In the genomic region with DNA sequence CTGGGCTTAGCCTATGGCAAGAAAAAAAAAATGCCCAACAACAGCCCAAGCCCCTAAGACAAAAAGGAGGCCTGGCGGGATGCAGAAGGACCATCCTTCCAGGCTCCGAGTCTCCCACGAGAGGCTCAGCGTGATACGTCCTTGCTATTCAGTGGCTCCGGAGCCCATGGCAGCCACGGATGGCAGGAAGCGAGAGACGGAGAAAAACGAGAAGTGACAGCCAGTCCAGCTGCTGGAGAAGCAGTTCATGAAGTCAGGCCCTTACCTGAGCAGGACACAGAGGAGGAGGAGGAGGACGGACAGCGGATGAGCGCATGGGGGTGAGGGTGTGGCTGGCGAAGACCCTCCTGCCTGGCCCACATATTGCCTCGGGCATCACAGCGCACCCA, we compare ENCODE assay signal across 10 mouse cellular contexts.
DNase-seq lines count a peak whose midpoint lies in the region; ATAC-seq and TF ChIP-seq lines count a peak whose summit lies in the region.
"Had no signal": no experiment of that assay in that cellular context is flagged by ENCODE, and none has a peak within 500 bp of the region (broad histone marks: within the 10 kb centered on the region; RNA-seq: fewer than 3 reads in every experiment).

No protein-coding gene starts in this region.

- peak overlapping the region; percentile 51 for H3K4me3 ChIP-seq in heart, adult 2 months
- no peak overlapping the region for H3K4me3 ChIP-seq in limb, embryonic 13.5 days
- H3K4me3 ChIP-seq in limb, embryonic 10.5 days = no peak overlapping the region
- H3K4me3 ChIP-seq in ES-Bruce4 (ENCODE audit: low read depth, low read length) = 0 out of 2 replicates have a peak overlapping the region, but pooled peaks have one; percentile 5
- no peak overlapping the region for H3K4me3 ChIP-seq in liver, postnatal 0 days (ENCODE audit: low read depth, low read length)
- H3K4me3 ChIP-seq: limb, embryonic 12.5 days had no signal

- no peaks in the 10 kb centered on the region for H3K9me3 ChIP-seq in limb, embryonic 13.5 days
- H3K9me3 ChIP-seq in limb, embryonic 10.5 days (replicated peaks) = no peaks in the 10 kb centered on the region
- no peaks in the 10 kb centered on the region for H3K9me3 ChIP-seq in ES-Bruce4 (replicated peaks; ENCODE audit: control insufficient read depth, insufficient read depth, low read length, poor library complexity, severe bottlenecking)
- no peaks in the 10 kb centered on the region for H3K9me3 ChIP-seq in liver, postnatal 0 days (ENCODE audit: low read length)
- H3K9me3 ChIP-seq: limb, embryonic 12.5 days had no signal

- no peak for TF ChIP-seq POLR2A in heart, adult 2 months (IDR thresholded peaks at IDR 0.05; ENCODE audit: insufficient read depth, low read depth, low read length)
- no peak for TF ChIP-seq POLR2A in ES-Bruce4 (IDR thresholded peaks at IDR 0.05; ENCODE audit: insufficient read depth, low read length)

- no peak for ATAC-seq in limb, embryonic 13.5 days (ENCODE audit: low FRiP score, low read depth)
- no peak for ATAC-seq in liver, postnatal 0 days
- ATAC-seq: midbrain, embryonic 16.5 days had no signal

- H3K27me3 ChIP-seq in heart, adult 2 months (ENCODE audit: control insufficient read depth, insufficient read depth, low read length) = no peaks in the 10 kb centered on the region
- H3K27me3 ChIP-seq in limb, embryonic 13.5 days = no peaks in the 10 kb centered on the region
- H3K27me3 ChIP-seq in limb, embryonic 10.5 days (ENCODE audit: low read depth, poor library complexity, severe bottlenecking) = no peaks in the 10 kb centered on the region
- no peaks in the 10 kb centered on the region for H3K27me3 ChIP-seq in ES-Bruce4 (ENCODE audit: control insufficient read depth, insufficient read depth, low read length, poor library complexity, severe bottlenecking)
- H3K27me3 ChIP-seq in liver, postnatal 0 days (ENCODE audit: insufficient read depth, low read length) = no peaks in the 10 kb centered on the region
- H3K27me3 ChIP-seq: limb, embryonic 12.5 days had no signal

- intact Hi-C loops in heart, adult 2 months (cut with DNase I) = no loop called here
- intact Hi-C loops in heart, postnatal 14 days (cut with DNase I) = no loop called here

- no peak for TF ChIP-seq EP300 in heart, adult 2 months (IDR thresholded peaks at IDR 0.05; ENCODE audit: insufficient read depth, low read depth, low read length)
- no peak for TF ChIP-seq EP300 in ES-Bruce4 (IDR thresholded peaks at IDR 0.05; ENCODE audit: insufficient read depth, low read depth, low read length)
- no peak for TF ChIP-seq EP300 in liver, postnatal 0 days (IDR thresholded peaks at IDR 0.05; ENCODE audit: low read depth)

- peak overlapping the region; percentile 70 for H3K9ac ChIP-seq in heart, adult 2 months (ENCODE audit: low read depth, low read length)
- peak overlapping the region; percentile 31; the same call in 1 of the 2 replicates for H3K9ac ChIP-seq in limb, embryonic 13.5 days
- no peak overlapping the region for H3K9ac ChIP-seq in ES-Bruce4 (ENCODE audit: low read depth, poor library complexity, severe bottlenecking)
- H3K9ac ChIP-seq in liver, postnatal 0 days (replicated peaks) = no peak overlapping the region

- no peak overlapping the region for H3K4me2 ChIP-seq in limb, embryonic 13.5 days (replicated peaks)
- peak overlapping the region; percentile 38 for H3K4me2 ChIP-seq in liver, postnatal 0 days (ENCODE audit: low read depth, low read length)
- H3K4me2 ChIP-seq: limb, embryonic 12.5 days had no signal

- H3K4me1 ChIP-seq in heart, adult 2 months (ENCODE audit: control insufficient read depth, insufficient read depth, low read length) = no peaks in the 10 kb centered on the region
- no peaks in the 10 kb centered on the region for H3K4me1 ChIP-seq in limb, embryonic 13.5 days
- H3K4me1 ChIP-seq in limb, embryonic 10.5 days = peaks cover 5% of the 10 kb centered on the region; the same call in 1 of the 2 replicates
- no peaks in the 10 kb centered on the region for H3K4me1 ChIP-seq in ES-Bruce4 (ENCODE audit: control insufficient read depth, insufficient read depth, low read length)
- H3K4me1 ChIP-seq in liver, postnatal 0 days (ENCODE audit: insufficient read depth) = peaks cover 39% of the 10 kb centered on the region
- H3K4me1 ChIP-seq: limb, embryonic 12.5 days had no signal

- WGBS in heart, adult 2 months = 51% methylated on average over 16 of the region's 16 CpGs
- 83% methylated on average over 16 of the region's 16 CpGs for WGBS in limb, embryonic 13.5 days
- 90% methylated on average over 16 of the region's 16 CpGs for WGBS in limb, embryonic 10.5 days
- 32% methylated on average over 16 of the region's 16 CpGs for WGBS in liver, postnatal 0 days (ENCODE audit: insufficient replicate concordance)

- no peaks in the 10 kb centered on the region for H3K79me2 ChIP-seq in heart, adult 2 months (replicated peaks; ENCODE audit: control insufficient read depth, insufficient read depth, low read length)

- no peaks in the 10 kb centered on the region for H3K36me3 ChIP-seq in heart, adult 2 months (ENCODE audit: control insufficient read depth, insufficient read depth, low read length)
- peaks cover 87% of the 10 kb centered on the region for H3K36me3 ChIP-seq in limb, embryonic 13.5 days
- peaks cover 87% of the 10 kb centered on the region for H3K36me3 ChIP-seq in limb, embryonic 10.5 days
- no peaks in the 10 kb centered on the region for H3K36me3 ChIP-seq in ES-Bruce4 (ENCODE audit: control insufficient read depth, insufficient read depth, low read length, poor library complexity, severe bottlenecking)
- peaks cover 24% of the 10 kb centered on the region for H3K36me3 ChIP-seq in liver, postnatal 0 days (replicated peaks; ENCODE audit: insufficient read depth, low read length)

- no peak for TF ChIP-seq CTCF in heart, adult 2 months (IDR thresholded peaks at IDR 0.05)
- TF ChIP-seq CTCF in ES-Bruce4 (IDR thresholded peaks at IDR 0.05; ENCODE audit: low read depth, low read length) = no peak
- no peak for TF ChIP-seq CTCF in liver, postnatal 0 days (IDR thresholded peaks at IDR 0.05; ENCODE audit: low read depth)

- DNase-seq in heart, adult 2 months = no peak
- DNase-seq in heart, postnatal 14 days = no peak
- no peak for DNase-seq in limb, embryonic 10.5 days (ENCODE audit: low spot score)
- no peak for DNase-seq in liver, postnatal 0 days
- no peak for DNase-seq in layer of hippocampus, postnatal 10 days (ENCODE audit: low spot score in 2 of 2)
- DNase-seq in urinary bladder, postnatal 25 days (ENCODE audit: low spot score) = no peak

- H3K27ac ChIP-seq in heart, adult 2 months = peak overlapping the region; percentile 92
- no peak overlapping the region for H3K27ac ChIP-seq in limb, embryonic 13.5 days
- H3K27ac ChIP-seq in limb, embryonic 10.5 days = no peak overlapping the region
- H3K27ac ChIP-seq in ES-Bruce4 (ENCODE audit: insufficient read depth, low read length) = no peak overlapping the region
- 0 out of 2 replicates have a peak overlapping the region, but pooled peaks have one; percentile 16 for H3K27ac ChIP-seq in liver, postnatal 0 days (ENCODE audit: low read depth)
- H3K27ac ChIP-seq: limb, embryonic 12.5 days had no signal

Comparison
In these comparisons a context has a peak if more than half of its experiments do, and no peak if none do; other contexts are left out.
1. H3K27ac ChIP-seq: peak in heart, adult 2 months (single experiment) and liver, postnatal 0 days (single experiment); none in limb, embryonic 13.5 days (single experiment), limb, embryonic 10.5 days (single experiment) and ES-Bruce4 (single experiment).
2. H3K4me3 ChIP-seq: peak in heart, adult 2 months (single experiment) and ES-Bruce4 (single experiment); none in limb, embryonic 13.5 days (single experiment), limb, embryonic 10.5 days (single experiment) and liver, postnatal 0 days (single experiment).
3. H3K9ac ChIP-seq: peak in heart, adult 2 months (single experiment) and limb, embryonic 13.5 days (single experiment); none in ES-Bruce4 (single experiment) and liver, postnatal 0 days (single experiment).